Mouse (Mus musculus): ENCODE data around the gene Tpmt. TPM values are rescaled to one million over a fixed set of nuclear protein-coding genes. Genes with fewer than 3 reads are reported as not detected.

The Tpmt gene
- polyA plus RNA-seq, 1 experiment = 52.6 TPM

GRCm38 (mm10) chr13:47076156-47076555 is 31.6 kb upstream of the Tpmt start:
- H3K4me3 ChIP-seq (ENCODE audit: insufficient read depth, low read depth, low read length) = no peak overlapping the region
- H3K4me1 ChIP-seq (ENCODE audit: control insufficient read depth, insufficient read depth, low read length) = no peaks in the 10 kb centered on the region
- 84% methylated on average over 5 of the region's 5 CpGs for WGBS
- no peak for DNase-seq
- H3K36me3 ChIP-seq (ENCODE audit: control insufficient read depth, insufficient read depth, low read length) = peaks cover 1% of the 10 kb centered on the region
- TF ChIP-seq POLR2A (IDR thresholded peaks at IDR 0.05; ENCODE audit: low read depth, low read length) = no peak
- TF ChIP-seq CTCF (conservative IDR thresholded peaks at IDR 0.05; ENCODE audit: insufficient read depth, insufficient read length, low read depth, low read length) = no peak
- H3K27me3 ChIP-seq (replicated peaks; ENCODE audit: control insufficient read depth, insufficient read depth, low read length) = no peaks in the 10 kb centered on the region
- H3K27ac ChIP-seq (ENCODE audit: insufficient read depth, low read depth, low read length) = no peak overlapping the region

GRCm38 (mm10) chr13:47072484-47072883 is 27.9 kb upstream of the Tpmt start:
- H3K27me3 ChIP-seq (replicated peaks; ENCODE audit: control insufficient read depth, insufficient read depth, low read length) = no peaks in the 10 kb centered on the region
- no peak for TF ChIP-seq CTCF (conservative IDR thresholded peaks at IDR 0.05; ENCODE audit: insufficient read depth, insufficient read length, low read depth, low read length)
- TF ChIP-seq POLR2A (IDR thresholded peaks at IDR 0.05; ENCODE audit: low read depth, low read length) = no peak
- H3K36me3 ChIP-seq (ENCODE audit: control insufficient read depth, insufficient read depth, low read length) = no peaks in the 10 kb centered on the region; the same call in none of the 2 replicates
- WGBS = 86% methylated on average over 5 of the region's 5 CpGs
- no peaks in the 10 kb centered on the region for H3K4me1 ChIP-seq (ENCODE audit: control insufficient read depth, insufficient read depth, low read length)
- no peak overlapping the region for H3K4me3 ChIP-seq (ENCODE audit: insufficient read depth, low read depth, low read length)
- DNase-seq = no peak
- no peak overlapping the region for H3K27ac ChIP-seq (ENCODE audit: insufficient read depth, low read depth, low read length)

GRCm38 (mm10) chr13:47071871-47072270 is 27.3 kb upstream of the Tpmt start:
- WGBS = 84% methylated on average over 13 of the region's 13 CpGs
- Histone ChIP-seq H3K36me3 (ENCODE audit: control insufficient read depth, insufficient read depth, low read length) (no peaks in the 10 kb centered on the region; the same call in none of the 2 replicates), H3K27ac (ENCODE audit: insufficient read depth, low read depth, low read length) (no peak overlapping the region), H3K27me3 (replicated peaks; ENCODE audit: control insufficient read depth, insufficient read depth, low read length) (no peaks in the 10 kb centered on the region), H3K4me1 (ENCODE audit: control insufficient read depth, insufficient read depth, low read length) (no peaks in the 10 kb centered on the region), H3K4me3 (ENCODE audit: insufficient read depth, low read depth, low read length) (no peak overlapping the region)
- DNase-seq = no peak
- TF ChIP-seq POLR2A (IDR thresholded peaks at IDR 0.05; ENCODE audit: low read depth, low read length) (no peak), CTCF (conservative IDR thresholded peaks at IDR 0.05; ENCODE audit: insufficient read depth, insufficient read length, low read depth, low read length) (no peak)

- 65% methylated on average over 15 of the region's 15 CpGs for WGBS
- H3K4me3 ChIP-seq (ENCODE audit: insufficient read depth, low read depth, low read length) = no peak overlapping the region
- H3K36me3 ChIP-seq (ENCODE audit: control insufficient read depth, insufficient read depth, low read length) = no peaks in the 10 kb centered on the region; the same call in none of the 2 replicates
- no peaks in the 10 kb centered on the region for H3K27me3 ChIP-seq (replicated peaks; ENCODE audit: control insufficient read depth, insufficient read depth, low read length)
- no peaks in the 10 kb centered on the region for H3K4me1 ChIP-seq (ENCODE audit: control insufficient read depth, insufficient read depth, low read length)
- TF ChIP-seq CTCF (conservative IDR thresholded peaks at IDR 0.05; ENCODE audit: insufficient read depth, insufficient read length, low read depth, low read length) (no peak), POLR2A (IDR thresholded peaks at IDR 0.05; ENCODE audit: low read depth, low read length) (no peak)
- no peak for DNase-seq
- H3K27ac ChIP-seq (ENCODE audit: insufficient read depth, low read depth, low read length) = no peak overlapping the region
These were observed 26.0 kb upstream of the Tpmt start for GRCm38 (mm10) chr13:47070329-47071080.

- H3K36me3 ChIP-seq (ENCODE audit: control insufficient read depth, insufficient read depth, low read length) = no peaks in the 10 kb centered on the region; the same call in none of the 2 replicates
- WGBS = 95% methylated on average over 6 of the region's 6 CpGs
- no peak overlapping the region for H3K4me3 ChIP-seq (ENCODE audit: insufficient read depth, low read depth, low read length)
- no peaks in the 10 kb centered on the region for H3K27me3 ChIP-seq (replicated peaks; ENCODE audit: control insufficient read depth, insufficient read depth, low read length)
- no peaks in the 10 kb centered on the region for H3K4me1 ChIP-seq (ENCODE audit: control insufficient read depth, insufficient read depth, low read length)
- TF ChIP-seq POLR2A (IDR thresholded peaks at IDR 0.05; ENCODE audit: low read depth, low read length) (no peak), CTCF (conservative IDR thresholded peaks at IDR 0.05; ENCODE audit: insufficient read depth, insufficient read length, low read depth, low read length) (no peak)
- no peak for DNase-seq
- no peak overlapping the region for H3K27ac ChIP-seq (ENCODE audit: insufficient read depth, low read depth, low read length)
These were observed 22.5 kb upstream of the Tpmt start for GRCm38 (mm10) chr13:47067001-47067400.

GRCm38 (mm10) chr13:47066516-47066915 is 22.0 kb upstream of the Tpmt start:
- no peak overlapping the region for H3K27ac ChIP-seq (ENCODE audit: insufficient read depth, low read depth, low read length)

GRCm38 (mm10) chr13:47063985-47064760 is 19.6 kb upstream of the Tpmt start:
- Histone ChIP-seq H3K4me1 (ENCODE audit: control insufficient read depth, insufficient read depth, low read length) (no peaks in the 10 kb centered on the region), H3K36me3 (ENCODE audit: control insufficient read depth, insufficient read depth, low read length) (no peaks in the 10 kb centered on the region; the same call in none of the 2 replicates), H3K27ac (ENCODE audit: insufficient read depth, low read depth, low read length) (no peak overlapping the region), H3K4me3 (ENCODE audit: insufficient read depth, low read depth, low read length) (no peak overlapping the region), H3K27me3 (replicated peaks; ENCODE audit: control insufficient read depth, insufficient read depth, low read length) (no peaks in the 10 kb centered on the region)
- TF ChIP-seq POLR2A (IDR thresholded peaks at IDR 0.05; ENCODE audit: low read depth, low read length) = no peak
- TF ChIP-seq CTCF (conservative IDR thresholded peaks at IDR 0.05; ENCODE audit: insufficient read depth, insufficient read length, low read depth, low read length) = no peak
- 79% methylated on average over 15 of the region's 15 CpGs for WGBS
- no peak for DNase-seq

More at GRCm38 (mm10) chr13:47066516-47066915, 22.0 kb upstream of the Tpmt start:
- DNase-seq = no peak
- no peaks in the 10 kb centered on the region for H3K27me3 ChIP-seq (replicated peaks; ENCODE audit: control insufficient read depth, insufficient read depth, low read length)
- no peaks in the 10 kb centered on the region; the same call in none of the 2 replicates for H3K36me3 ChIP-seq (ENCODE audit: control insufficient read depth, insufficient read depth, low read length)
- no peaks in the 10 kb centered on the region for H3K4me1 ChIP-seq (ENCODE audit: control insufficient read depth, insufficient read depth, low read length)
- WGBS = 95% methylated on average over 10 of the region's 10 CpGs
- no peak overlapping the region for H3K4me3 ChIP-seq (ENCODE audit: insufficient read depth, low read depth, low read length)
- TF ChIP-seq CTCF (conservative IDR thresholded peaks at IDR 0.05; ENCODE audit: insufficient read depth, insufficient read length, low read depth, low read length) = no peak
- TF ChIP-seq POLR2A (IDR thresholded peaks at IDR 0.05; ENCODE audit: low read depth, low read length) = no peak

Data from kidney, adult 2 months (tissue).